Mouse (Mus musculus) hindbrain, embryonic 12.5 days (tissue): ENCODE measurements around the gene Dpp7. TPM values are rescaled to one million over a fixed set of nuclear protein-coding genes. Genes with fewer than 3 reads are reported as not detected.

Experiments
- ATAC-seq: fragments of 200-750 bp; cut with Nextera tagmentation; 2 replicates; pipeline ENCODE4 v1.8.0; 2017; ENCODE audit warnings: moderate TSS enrichment; ENCODE audit not compliant: low FRiP score
- H3K27ac ChIP-seq: fragments of 300-500 bp; sonication (generic); 2 replicates; pipeline ENCODE4 v1.5.1; 2016; ENCODE audit warnings: mild to moderate bottlenecking
- H3K27me3 ChIP-seq: fragments of 300-500 bp; sonication (generic); 2 replicates; pipeline ENCODE4 v1.6.1; 2016; ENCODE audit warnings: mild to moderate bottlenecking
- H3K36me3 ChIP-seq: fragments of 300-500 bp; sonication (generic); 2 replicates; pipeline ENCODE4 v1.6.1; 2016; ENCODE audit warnings: mild to moderate bottlenecking
- H3K4me1 ChIP-seq: fragments of 300-500 bp; sonication (generic); 2 replicates; pipeline ENCODE4 v1.6.1; 2016
- H3K4me2 ChIP-seq: fragments of 300-500 bp; sonication (generic); replicated peaks from 2 replicates; pipeline ENCODE4 v1.6.1; 2016; ENCODE audit warnings: mild to moderate bottlenecking
- H3K4me3 ChIP-seq: fragments of 300-500 bp; sonication (generic); 2 replicates; pipeline ENCODE4 v1.5.1; 2016; ENCODE audit warnings: mild to moderate bottlenecking
- H3K9ac ChIP-seq: fragments of 300-500 bp; sonication (generic); 2 replicates; pipeline ENCODE4 v1.6.1; 2016; ENCODE audit warnings: mild to moderate bottlenecking, moderate library complexity
- H3K9me3 ChIP-seq: fragments of 300-500 bp; sonication (generic); replicated peaks from 2 replicates; pipeline ENCODE4 v1.6.1; 2016; ENCODE audit warnings: mild to moderate bottlenecking
- WGBS: fragments of 180-500 bp; shearing (Covaris S2); methylation state at CpG from one replicate; pipeline ENCODE4 v1.1.7; 2016; 5-methylcytosine and 5-hydroxymethylcytosine counted together
- polyA plus RNA-seq: library from polyadenylated mRNA; unstranded; fragments of >200 nt; fragmentation: Nextera tagmentation; extraction: Ambion mirVana; gene quantifications from 2 replicates; pipeline ENCODE4 v1.2.1, GENCODE M21; 2016

The Dpp7 gene
- polyA plus RNA-seq, 1 experiment from 2014 or later: 21.9 TPM

GRCm38 (mm10) chr2:25303452-25303851, 52.7 kb downstream of the Dpp7 start:
- ATAC-seq: no peak
- WGBS: 66% methylated on average over 3 of the region's 3 CpGs
- Histone ChIP-seq H3K4me2 (no peak overlapping the region), H3K9me3 (no peaks in the 10 kb centered on the region), H3K36me3 (no peaks in the 10 kb centered on the region), H3K4me1 (peaks cover 13% of the 10 kb centered on the region), H3K9ac (no peak overlapping the region), H3K4me3 (no peak overlapping the region), H3K27me3 (peaks cover 56% of the 10 kb centered on the region), H3K27ac (no peak overlapping the region)

Other genes with a start within 250 kb of the Dpp7 start
- gene Nrarp, start 175.6 kb downstream of the Dpp7 start, polyA plus RNA-seq: 70.9 and 76.4 TPM in 2 replicates
- gene Tor4a, start 159.5 kb downstream of the Dpp7 start, polyA plus RNA-seq: 1.8 and 2.4 TPM in 2 replicates
- 107 and 117 TPM in 2 replicates for gene Nelfb, start 144.9 kb downstream of the Dpp7 start, polyA plus RNA-seq
- gene Stpg3, start 141.7 kb downstream of the Dpp7 start, polyA plus RNA-seq: not detected in 2 replicates
- gene Fam166a, start 137.6 kb downstream of the Dpp7 start, polyA plus RNA-seq: 0.19 TPM in 1 of 2 replicates, not detected in the other
- gene Tubb4b, start 131.7 kb downstream of the Dpp7 start, polyA plus RNA-seq: 391 and 416 TPM in 2 replicates
- not detected in 2 replicates for gene Slc34a3, start 122.0 kb downstream of the Dpp7 start, polyA plus RNA-seq
- gene Rnf224, start 119.6 kb downstream of the Dpp7 start, polyA plus RNA-seq: not detected in 2 replicates
- 37.8 and 40.5 TPM in 2 replicates for gene Rnf208, start 114.1 kb downstream of the Dpp7 start, polyA plus RNA-seq
- not detected in 2 replicates for gene Cysrt1, start 113.9 kb downstream of the Dpp7 start, polyA plus RNA-seq
- gene AL732309.1, start 109.5 kb downstream of the Dpp7 start, polyA plus RNA-seq: 3.5 and 6.2 TPM in 2 replicates
- 16.5 and 18.6 TPM in 2 replicates for gene Tmem203, start 100.9 kb downstream of the Dpp7 start, polyA plus RNA-seq
- 13.2 and 14.9 TPM in 2 replicates for gene Tprn, start 93.7 kb downstream of the Dpp7 start, polyA plus RNA-seq
- 195 and 201 TPM in 2 replicates for gene Ssna1, start 83.9 kb downstream of the Dpp7 start, polyA plus RNA-seq
- 147 and 152 TPM in 2 replicates for gene Anapc2, start 83.9 kb downstream of the Dpp7 start, polyA plus RNA-seq
- not detected in 2 replicates for gene Tmem210, start 68.2 kb downstream of the Dpp7 start, polyA plus RNA-seq
- not detected in 2 replicates for gene Lrrc26, start 66.4 kb downstream of the Dpp7 start, polyA plus RNA-seq
- gene Grin1, start 37.2 kb downstream of the Dpp7 start, polyA plus RNA-seq: 6.3 and 6.9 TPM in 2 replicates
- gene Man1b1, start 24.0 kb downstream of the Dpp7 start, polyA plus RNA-seq: 73.5 and 78.8 TPM in 2 replicates
- 5.7 and 7.9 TPM in 2 replicates for gene Uap1l1, start 9.3 kb upstream of the Dpp7 start, polyA plus RNA-seq
- 31.9 and 41.4 TPM in 2 replicates for gene Sapcd2, start 16.0 kb upstream of the Dpp7 start, polyA plus RNA-seq
- gene Entpd2, start 39.5 kb upstream of the Dpp7 start, polyA plus RNA-seq: 0.22 and 0.46 TPM in 2 replicates
- gene Npdc1, start 43.0 kb upstream of the Dpp7 start, polyA plus RNA-seq: 216 and 225 TPM in 2 replicates
- 0.53 TPM in 1 of 2 replicates, not detected in the other for gene Fut7, start 66.9 kb upstream of the Dpp7 start, polyA plus RNA-seq
- gene Abca2, start 72.3 kb upstream of the Dpp7 start, polyA plus RNA-seq: 10.1 and 10.6 TPM in 2 replicates
- 2.3 and 2.4 TPM in 2 replicates for gene Clic3, start 100.5 kb upstream of the Dpp7 start, polyA plus RNA-seq
- 41.6 and 49.4 TPM in 2 replicates for gene Paxx, start 104.7 kb upstream of the Dpp7 start, polyA plus RNA-seq
- 2.8 and 3.0 TPM in 2 replicates for gene Ptgds, start 113.7 kb upstream of the Dpp7 start, polyA plus RNA-seq
- not detected in 2 replicates for gene Lcn12, start 137.6 kb upstream of the Dpp7 start, polyA plus RNA-seq
- 106 and 116 TPM in 2 replicates for gene Fbxw5, start 144.4 kb upstream of the Dpp7 start, polyA plus RNA-seq
- 4.8 and 6.0 TPM in 2 replicates for gene C8g, start 145.4 kb upstream of the Dpp7 start, polyA plus RNA-seq
- gene Traf2, start 190.6 kb upstream of the Dpp7 start, polyA plus RNA-seq: 25.7 and 29.6 TPM in 2 replicates
- gene Edf1, start 201.5 kb upstream of the Dpp7 start, polyA plus RNA-seq: 377 TPM in 2 replicates
- 4.7 and 6.7 TPM in 2 replicates for gene Mamdc4, start 218.5 kb upstream of the Dpp7 start, polyA plus RNA-seq
- 131 and 162 TPM in 2 replicates for gene Phpt1, start 218.9 kb upstream of the Dpp7 start, polyA plus RNA-seq
- gene Ajm1, start 225.4 kb upstream of the Dpp7 start, polyA plus RNA-seq: 2.4 and 3.1 TPM in 2 replicates